Mouse (Mus musculus) kidney, adult 11 months (tissue): ENCODE measurements at regions not wholly inside any gene's neighbourhood (a gene's known extent, or its start where the extent isn't known, plus 50 kb on each side); places are given as distances from the start of the nearest gene placed in this dataset.

ENCODE experiments used
- DNase-seq: peaks from one replicate; pipeline ENCODE4 v3.0.0; 2022

- no peak for DNase-seq
Observed at GRCm38 (mm10) chr7:145040871-145041270, 101.1 kb upstream of the Ccnd1 start.

- no peak for DNase-seq
Observed at GRCm38 (mm10) chr7:145034385-145034784, 94.7 kb upstream of the Ccnd1 start.

DNA sequence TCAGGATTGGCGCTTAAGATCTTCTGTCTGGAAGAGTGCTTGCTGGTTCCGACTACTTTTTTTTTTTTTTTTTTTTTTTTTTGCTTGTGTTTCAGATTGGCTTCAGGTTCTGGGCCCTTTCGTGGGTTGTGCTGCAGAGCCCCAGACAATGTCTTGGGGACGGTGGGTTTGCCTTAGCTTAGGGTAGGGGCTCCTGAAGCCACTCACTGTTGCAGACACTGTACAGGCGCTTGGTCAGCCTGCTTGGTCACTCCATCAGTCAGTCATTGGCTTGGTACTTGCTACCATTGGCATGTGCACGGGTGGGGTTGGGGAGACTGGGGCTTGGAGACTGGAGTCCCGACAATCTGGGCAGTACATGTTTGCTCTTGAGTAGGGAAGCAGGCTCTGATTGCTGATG lies 91.5 kb upstream of the Ccnd1 start:
- DNase-seq: no peak

GRCm38 (mm10) chr7:145030635-145031141 lies 91.0 kb upstream of the Ccnd1 start:
- peak; percentile 76 for DNase-seq

GRCm38 (mm10) chr7:145029622-145030021 lies 89.9 kb upstream of the Ccnd1 start:
- DNase-seq: no peak

DNA sequence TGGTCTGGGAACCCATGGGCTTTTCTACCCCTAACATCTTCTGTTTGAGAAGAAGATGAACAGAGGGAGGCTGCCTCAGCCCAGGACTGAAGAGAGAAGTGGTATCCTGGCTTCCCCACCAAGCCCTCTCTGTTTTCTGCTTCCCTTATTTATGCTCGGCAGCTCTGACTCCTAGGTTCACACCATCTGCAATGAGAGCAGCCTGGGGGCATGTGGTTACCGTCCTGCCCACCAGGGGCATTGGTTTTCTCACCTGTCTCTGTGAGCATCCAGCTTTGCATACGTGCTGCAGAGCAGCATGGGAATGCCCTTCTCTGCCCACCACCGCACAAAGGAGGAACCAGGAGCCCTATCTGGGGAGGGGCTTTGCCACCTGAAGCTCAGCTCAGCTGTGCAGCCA lies 89.4 kb upstream of the Ccnd1 start:
- no peak for DNase-seq

GRCm38 (mm10) chr7:145027061-145027460 lies 87.3 kb upstream of the Ccnd1 start:
- no peak for DNase-seq

DNA sequence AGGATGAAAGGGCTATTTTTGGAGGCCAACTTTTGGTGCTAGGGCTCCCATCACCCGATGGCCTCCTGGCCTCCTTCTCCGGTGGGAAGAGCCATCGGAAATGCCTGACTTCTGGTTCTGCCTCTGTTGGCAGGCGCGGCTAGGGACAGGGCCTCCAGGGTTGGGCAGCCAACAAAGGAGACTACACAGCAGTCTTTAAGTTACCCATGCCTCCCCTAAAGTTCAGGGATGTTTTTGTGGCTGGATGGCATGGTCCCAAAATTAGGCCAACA lies 86.2 kb upstream of the Ccnd1 start:
- peak; percentile 14 for DNase-seq

DNA sequence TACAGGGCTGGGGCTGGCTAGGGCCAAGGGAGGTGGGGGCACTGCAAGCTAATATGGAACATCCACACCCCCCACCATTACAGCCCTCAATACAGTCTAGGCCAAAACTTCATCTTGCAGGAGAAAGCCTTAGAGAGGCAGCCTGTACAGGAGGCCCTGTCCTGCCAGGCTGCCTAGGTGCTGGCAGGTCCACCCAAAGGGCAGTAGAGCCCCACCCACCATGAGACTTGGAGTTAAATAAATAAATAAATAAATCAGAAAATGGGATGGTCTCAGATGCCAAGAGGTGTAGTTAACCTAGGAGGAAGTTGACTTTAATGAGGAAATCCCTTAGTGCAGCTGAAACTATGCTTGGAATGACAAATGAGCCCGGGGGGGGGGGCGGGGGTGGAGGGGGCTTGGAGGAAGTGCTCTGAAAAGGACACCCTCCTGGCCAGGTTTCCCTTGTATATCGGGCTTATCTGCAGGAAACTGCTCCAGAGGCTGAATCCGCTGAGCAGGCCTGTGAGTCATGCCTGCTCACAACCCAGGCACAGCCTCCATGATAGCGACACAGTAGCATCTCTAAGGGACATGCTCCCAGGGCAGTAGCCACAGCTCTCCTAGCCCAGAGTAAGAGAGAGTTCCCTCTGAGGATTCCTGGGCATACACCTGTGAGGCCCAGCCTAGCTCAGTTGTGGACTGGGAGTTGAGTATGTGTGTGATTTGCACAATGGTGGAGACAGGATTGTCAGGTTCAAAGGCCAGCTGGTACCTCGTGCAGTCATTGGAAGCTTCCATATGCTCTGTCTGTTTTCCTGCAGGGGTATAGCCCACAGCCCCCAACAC lies 85.7 kb upstream of the Ccnd1 start:
- DNase-seq: peak; percentile 57

GRCm38 (mm10) chr7:145024651-145025050 lies 84.9 kb upstream of the Ccnd1 start:
- peak; percentile 56 for DNase-seq

GRCm38 (mm10) chr7:145019137-145019536 lies 79.4 kb upstream of the Ccnd1 start:
- no peak for DNase-seq

DNA sequence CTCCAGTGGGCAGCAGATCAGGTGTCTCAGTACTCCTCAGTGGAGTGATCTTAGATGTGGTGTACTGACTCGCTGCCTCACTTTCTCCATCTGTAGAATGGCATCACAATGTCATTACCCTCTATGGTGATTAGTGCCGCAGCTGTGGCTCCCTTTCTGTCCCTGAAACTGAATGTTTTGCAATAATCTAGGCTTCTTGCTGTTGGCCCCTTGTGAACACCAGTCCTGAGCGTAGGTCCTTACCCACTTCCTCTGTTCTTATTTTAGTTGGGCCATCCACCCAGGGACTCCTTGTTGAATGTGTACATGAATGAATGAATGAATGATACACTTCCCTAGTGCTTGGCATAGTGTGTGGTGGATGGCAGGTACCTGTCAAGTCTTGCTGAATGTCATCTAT lies 78.4 kb upstream of the Ccnd1 start:
- no peak for DNase-seq

DNA sequence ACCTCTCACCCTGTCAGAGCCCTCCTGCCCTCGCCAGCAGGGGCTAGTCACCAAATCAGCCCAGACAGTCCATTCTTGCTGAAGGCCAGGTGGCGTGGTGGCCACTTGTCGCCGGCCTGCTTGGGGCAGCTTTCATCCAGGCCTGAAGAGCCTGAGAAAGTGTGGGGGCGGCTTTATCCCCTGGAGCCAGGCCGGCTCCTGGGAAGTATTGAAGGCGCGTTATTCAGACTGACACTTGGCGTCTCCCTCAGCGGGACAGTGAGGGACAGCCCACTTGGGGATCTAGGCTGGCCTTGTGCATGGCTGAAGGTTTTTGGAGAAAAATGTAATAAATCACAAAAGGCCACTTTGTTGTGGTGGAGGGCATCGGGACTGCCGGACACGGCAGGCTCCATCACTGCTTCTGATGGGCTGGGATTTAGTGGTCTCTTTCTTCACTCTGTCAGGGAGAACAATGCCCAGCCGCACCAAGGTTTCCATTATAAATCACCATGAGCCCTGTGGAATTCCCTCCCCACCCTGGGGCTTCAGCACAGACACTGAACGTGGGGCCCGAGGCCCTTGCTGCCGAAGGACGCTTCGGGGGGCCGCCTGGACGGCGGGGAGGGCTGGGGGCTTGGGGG lies 75.8 kb upstream of the Ccnd1 start:
- DNase-seq: no peak

DNA sequence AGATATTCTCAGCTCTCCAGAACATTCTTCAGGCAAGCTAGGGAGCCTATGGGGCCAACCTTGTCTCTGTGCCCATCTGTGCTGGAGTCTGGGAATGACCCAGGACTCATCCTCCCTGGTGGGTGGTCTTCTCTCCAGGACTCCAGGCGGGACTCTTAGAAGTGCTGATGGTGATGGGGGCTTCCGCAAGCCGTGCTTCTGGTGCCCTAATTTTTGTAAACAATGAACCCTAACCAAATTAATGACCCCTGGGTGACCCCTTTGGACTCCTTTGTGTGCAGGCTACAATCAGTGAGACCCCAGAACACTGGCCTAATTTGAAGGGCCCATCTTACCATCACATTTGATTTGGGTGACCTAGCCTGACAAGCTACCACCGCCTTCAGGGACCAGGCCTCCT lies 71.0 kb upstream of the Ccnd1 start:
- no peak for DNase-seq

DNA sequence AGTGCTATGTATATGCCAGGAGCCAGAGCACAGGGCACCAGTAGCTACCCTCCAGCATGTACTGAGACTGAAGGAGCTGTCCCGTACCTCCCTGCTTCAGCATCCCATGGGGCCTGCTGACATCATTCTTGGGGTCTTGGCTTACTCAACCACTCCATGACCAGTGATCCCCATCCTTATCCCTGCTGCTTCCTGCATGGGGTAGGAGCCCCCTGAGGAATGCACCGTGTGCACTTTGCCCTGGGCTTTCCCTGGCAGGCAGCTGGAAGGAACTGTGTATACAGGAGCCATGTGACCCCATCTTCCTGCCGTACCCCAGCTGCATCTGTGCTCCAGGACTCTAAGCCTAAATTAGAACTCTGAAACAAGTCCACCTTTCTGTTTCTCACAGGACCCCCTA lies 70.3 kb upstream of the Ccnd1 start:
- no peak for DNase-seq

- DNase-seq: peak; percentile 22
Observed at GRCm38 (mm10) chr7:145008662-145009333, 69.1 kb upstream of the Ccnd1 start.

DNA sequence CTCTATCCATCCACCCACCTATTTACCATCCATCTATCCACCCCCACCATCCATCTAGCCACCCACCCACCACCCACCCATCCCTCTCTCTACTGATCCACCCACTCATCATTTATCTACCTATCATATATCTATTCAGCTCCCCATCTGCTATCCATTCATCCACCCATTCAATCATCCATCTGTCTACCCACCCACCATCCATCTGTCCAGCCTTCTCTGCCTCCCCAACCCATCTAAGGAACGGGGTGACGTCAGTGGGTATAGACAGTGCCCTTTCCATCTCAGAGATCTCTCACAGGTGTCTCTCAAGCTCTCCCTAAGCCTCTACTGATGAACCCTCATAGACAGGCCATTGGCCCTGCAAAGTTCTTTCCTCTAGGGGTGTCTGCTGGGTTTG lies 67.5 kb upstream of the Ccnd1 start:
- no peak for DNase-seq

DNA sequence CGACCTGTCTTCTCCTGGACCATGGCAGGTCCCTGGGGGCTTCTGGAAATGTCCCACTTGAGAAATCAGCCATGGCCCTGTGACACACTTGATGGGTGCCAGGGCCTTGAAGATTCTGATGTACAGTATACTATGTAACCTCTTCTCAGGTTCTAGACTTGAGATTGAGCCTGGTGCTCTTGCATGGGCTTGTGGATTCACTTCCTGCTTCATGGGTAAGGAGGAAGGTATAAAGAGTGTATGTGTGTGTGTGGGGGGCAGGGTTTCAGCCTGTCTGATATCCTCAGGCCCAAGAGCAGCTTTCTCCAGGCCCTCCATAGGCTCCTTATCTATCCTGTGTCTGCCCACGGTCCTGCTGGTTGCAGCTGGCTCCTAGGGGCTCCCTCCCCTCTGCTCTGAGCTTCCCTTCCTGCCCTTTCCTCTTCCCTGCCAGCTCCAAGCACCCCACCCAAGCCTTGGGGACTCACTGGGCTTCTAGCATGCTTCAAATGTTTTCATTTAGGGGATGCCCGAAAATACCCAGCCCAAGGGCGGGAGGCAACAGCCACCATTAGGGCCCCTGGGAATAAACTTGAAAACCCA lies 61.9 kb upstream of the Ccnd1 start:
- DNase-seq: no peak

GRCm38 (mm10) chr7:144999741-145000140 lies 60.0 kb upstream of the Ccnd1 start:
- no peak for DNase-seq

- DNase-seq: no peak
Observed at GRCm38 (mm10) chr7:144996847-144997246, 57.1 kb upstream of the Ccnd1 start.

GRCm38 (mm10) chr7:144994229-144994628 lies 54.5 kb upstream of the Ccnd1 start:
- DNase-seq: no peak

- DNase-seq: no peak
Observed at GRCm38 (mm10) chr7:144993566-144993965, 53.8 kb upstream of the Ccnd1 start.

GRCm38 (mm10) chr7:144991760-144992159 lies 52.0 kb upstream of the Ccnd1 start:
- DNase-seq: no peak
